In genomic region chr7:99396994-99397659, GRCm38 (mm10) we compare ENCODE assay signal across 13 mouse cellular contexts. TPM values are rescaled to one million over a fixed set of nuclear protein-coding genes. Genes with fewer than 3 reads are reported as not detected.
DNase-seq lines count a peak whose midpoint lies in the region; ATAC-seq and TF ChIP-seq lines count a peak whose summit lies in the region.
"Had no signal": no experiment of that assay in that cellular context is flagged by ENCODE, and none has a peak within 500 bp of the region (broad histone marks: within the 10 kb centered on the region; RNA-seq: fewer than 3 reads in every experiment).

No protein-coding gene starts in this region.

- 56% methylated on average over 11 of the region's 11 CpGs for WGBS in heart, adult 2 months
- whole genome bisulfite sequencing in intestine, embryonic 15.5 days: 60% methylated on average over 11 of the region's 11 CpGs
- 72% methylated on average over 11 of the region's 11 CpGs for WGBS in hindbrain, postnatal 0 days

- TF ChIP-seq EP300 in heart, adult 2 months (IDR thresholded peaks at IDR 0.05; ENCODE audit: insufficient read depth, low read depth, low read length): no peak

- peak overlapping the region; percentile 33 for H3K27ac ChIP-seq in heart, adult 2 months
- peak overlapping the region; percentile 59; the same call in 1 of the 2 replicates for H3K27ac ChIP-seq in intestine, embryonic 15.5 days
- H3K27ac ChIP-seq in hindbrain, postnatal 0 days: no peak overlapping the region
- H3K27ac ChIP-seq: gastrocnemius, adult 2 months; hindbrain, embryonic 13.5 days had no signal

- H3K4me3 ChIP-seq in heart, adult 2 months: no peak overlapping the region
- no peak overlapping the region for H3K4me3 ChIP-seq in intestine, embryonic 15.5 days (replicated peaks)
- no peak overlapping the region for H3K4me3 ChIP-seq in hindbrain, postnatal 0 days (ENCODE audit: low read length)
- H3K4me3 ChIP-seq: gastrocnemius, adult 2 months; hindbrain, embryonic 13.5 days; midbrain, embryonic 10.5 days; myocyte had no signal

- intact Hi-C loops in heart, adult 2 months (cut with DNase I): no loop called here

- H3K36me3 ChIP-seq in heart, adult 2 months (ENCODE audit: control insufficient read depth, insufficient read depth, low read length): no peaks in the 10 kb centered on the region
- H3K36me3 ChIP-seq in intestine, embryonic 15.5 days: no peaks in the 10 kb centered on the region
- 0 out of 2 replicates have a peak, but pooled peaks cover 7% of the 10 kb centered on the region for H3K36me3 ChIP-seq in hindbrain, postnatal 0 days (ENCODE audit: insufficient read depth, low read length)

- H3K79me2 ChIP-seq in heart, adult 2 months (replicated peaks; ENCODE audit: control insufficient read depth, insufficient read depth, low read length): no peaks in the 10 kb centered on the region

- no peaks in the 10 kb centered on the region for H3K9me3 ChIP-seq in intestine, embryonic 15.5 days
- H3K9me3 ChIP-seq in hindbrain, postnatal 0 days (ENCODE audit: low read length): no peaks in the 10 kb centered on the region
- H3K9me3 ChIP-seq: hindbrain, embryonic 13.5 days; midbrain, embryonic 10.5 days had no signal

- DNase-seq in kidney, adult 18-20 months: peak; percentile 30
- no peak for DNase-seq in kidney, postnatal 14 days
- peak; percentile 73 for DNase-seq in cerebellum, adult 8-10 months
- peak in 1 of 2 experiments; percentile 64 for DNase-seq in heart, adult 2 months
- DNase-seq in thymus, postnatal 10 days (ENCODE audit: low spot score in 2 of 2): no peak
- DNase-seq in hindbrain, postnatal 0 days (ENCODE audit: low spot score): no peak
- DNase-seq: gastrocnemius, adult 2 months; thymus, postnatal 4 days had no signal

- no peak for TF ChIP-seq CTCF in heart, adult 2 months (IDR thresholded peaks at IDR 0.05)
- no peak for TF ChIP-seq CTCF in hindbrain, postnatal 0 days (IDR thresholded peaks at IDR 0.05; ENCODE audit: low read depth)

- H3K9ac ChIP-seq in heart, adult 2 months (ENCODE audit: low read depth, low read length): no peak overlapping the region
- H3K9ac ChIP-seq in intestine, embryonic 15.5 days: no peak overlapping the region
- no peak overlapping the region for H3K9ac ChIP-seq in hindbrain, postnatal 0 days (replicated peaks; ENCODE audit: low read length)
- H3K9ac ChIP-seq: hindbrain, embryonic 13.5 days had no signal

- no peak for TF ChIP-seq POLR2A in heart, adult 2 months (IDR thresholded peaks at IDR 0.05; ENCODE audit: insufficient read depth, low read depth, low read length)

- peaks cover 6% of the 10 kb centered on the region for H3K4me1 ChIP-seq in heart, adult 2 months (ENCODE audit: control insufficient read depth, insufficient read depth, low read length)
- H3K4me1 ChIP-seq in intestine, embryonic 15.5 days (replicated peaks): peaks cover 27% of the 10 kb centered on the region
- H3K4me1 ChIP-seq in hindbrain, postnatal 0 days (ENCODE audit: insufficient read depth, low read length): no peaks in the 10 kb centered on the region

- no peaks in the 10 kb centered on the region for H3K27me3 ChIP-seq in heart, adult 2 months (ENCODE audit: control insufficient read depth, insufficient read depth, low read length)
- H3K27me3 ChIP-seq in intestine, embryonic 15.5 days (replicated peaks): no peaks in the 10 kb centered on the region
- no peaks in the 10 kb centered on the region for H3K27me3 ChIP-seq in hindbrain, postnatal 0 days (ENCODE audit: insufficient read depth, low read length)
- H3K27me3 ChIP-seq: CH12.LX; hindbrain, embryonic 13.5 days had no signal

- ATAC-seq in intestine, embryonic 15.5 days: peak; percentile 57
- ATAC-seq in hindbrain, postnatal 0 days: no peak

- no peak overlapping the region for H3K4me2 ChIP-seq in intestine, embryonic 15.5 days (replicated peaks)
- no peak overlapping the region for H3K4me2 ChIP-seq in hindbrain, postnatal 0 days (ENCODE audit: low read depth, low read length)
- H3K4me2 ChIP-seq: hindbrain, embryonic 13.5 days had no signal

RNA-seq across cellular contexts. Expression of gene Gdpd5, which starts 15.9 kb away (rescaled TPM):
- 10 to 100 TPM; 21.5 to 26.3 TPM for total RNA-seq in heart, adult 2 months (2021)
- 30.7 and 32.2 TPM in 2 replicates for polyA plus RNA-seq in heart, adult 2 months (2012; rRNA removed)
- 15.4 and 15.9 TPM in 2 replicates for polyA plus RNA-seq in intestine, embryonic 15.5 days (2015; fragmentation: Nextera tagmentation; extraction: Ambion mirVana)
- total RNA-seq in hindbrain, postnatal 0 days (2014; rRNA removed): 40.5 and 47.6 TPM in 2 replicates
- 26.7 and 26.8 TPM in 2 replicates for polyA plus RNA-seq in hindbrain, postnatal 0 days (2015; fragmentation: Nextera tagmentation; extraction: Ambion mirVana)

RNA-seq across cellular contexts. Expression of gene Serpinh1, which starts 44.1 kb away (rescaled TPM):
- 100 to 1,000 TPM; 214 to 275 TPM for total RNA-seq in heart, adult 2 months (2021)
- 193 and 266 TPM in 2 replicates for polyA plus RNA-seq in heart, adult 2 months (2012; rRNA removed)
- polyA plus RNA-seq in intestine, embryonic 15.5 days (2015; fragmentation: Nextera tagmentation; extraction: Ambion mirVana): 1,021 and 1,056 TPM in 2 replicates
- total RNA-seq in hindbrain, postnatal 0 days (2014; rRNA removed): 214 and 215 TPM in 2 replicates
- polyA plus RNA-seq in hindbrain, postnatal 0 days (2015; fragmentation: Nextera tagmentation; extraction: Ambion mirVana): 161 TPM in 2 replicates
- total RNA-seq: CH12.LX had no signal

Comparison
In these comparisons a context has a peak if more than half of its experiments do, and no peak if none do; other contexts are left out.
1. DNase-seq: peak in kidney, adult 18-20 months (single experiment) and cerebellum, adult 8-10 months (single experiment); none in kidney, postnatal 14 days (single experiment), thymus, postnatal 10 days (0 of 2) and hindbrain, postnatal 0 days (single experiment).